ENCODE assay signal across 18 mouse cellular contexts in the genomic region with DNA sequence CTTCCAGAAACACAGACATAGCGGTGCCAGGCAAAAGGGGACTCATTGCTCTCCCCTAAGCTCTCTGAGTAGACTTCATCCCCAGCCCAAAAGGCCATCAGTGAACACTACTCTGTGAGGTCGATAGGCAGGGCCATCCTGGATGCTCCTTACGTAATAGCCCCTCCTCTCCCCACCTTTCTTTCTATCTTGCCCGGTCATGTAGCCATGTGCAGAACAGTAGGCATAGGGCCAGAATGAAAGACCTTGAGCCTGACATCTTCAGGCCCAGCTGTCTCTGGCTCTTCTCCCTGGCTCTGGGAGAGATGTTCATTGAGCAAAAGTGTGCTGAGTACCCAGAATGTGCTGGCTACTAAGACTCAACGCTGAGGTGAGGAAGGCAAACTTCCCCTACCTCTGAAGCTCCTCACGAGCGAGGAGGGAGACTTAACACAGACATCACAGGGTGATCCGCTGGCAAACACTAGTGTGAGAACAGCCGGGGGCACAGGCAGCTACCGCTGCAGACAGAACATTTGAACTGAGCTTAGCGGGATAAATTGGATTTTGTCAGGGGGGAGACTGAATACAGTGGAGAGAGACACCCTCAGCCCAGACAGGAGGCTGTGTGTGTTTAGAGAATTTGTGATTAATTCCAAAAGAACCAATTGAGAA. TPM values are rescaled to one million over a fixed set of nuclear protein-coding genes. Genes with fewer than 3 reads are reported as not detected.
DNase-seq lines count a peak whose midpoint lies in the region; TF ChIP-seq lines count a peak whose summit lies in the region.
"Had no signal": no experiment of that assay in that cellular context is flagged by ENCODE, and none has a peak within 500 bp of the region (broad histone marks: within the 10 kb centered on the region; RNA-seq: fewer than 3 reads in every experiment).

No protein-coding gene starts in this region.

- H3K36me3 ChIP-seq in kidney, adult 2 months (ENCODE audit: control insufficient read depth, insufficient read depth, low read length): no peaks in the 10 kb centered on the region
- no peaks in the 10 kb centered on the region for H3K36me3 ChIP-seq in thymus, adult 2 months (ENCODE audit: control insufficient read depth, insufficient read depth, low read length)
- H3K36me3 ChIP-seq: G1E; hindbrain, embryonic 12.5 days; liver, embryonic 12.5 days; lung, embryonic 15.5 days; stomach, embryonic 15.5 days had no signal

- H3K4me1 ChIP-seq in kidney, adult 2 months (ENCODE audit: control insufficient read depth, insufficient read depth, low read length): peaks cover 4% of the 10 kb centered on the region; the same call in 1 of the 2 replicates
- peaks cover 47% of the 10 kb centered on the region for H3K4me1 ChIP-seq in thymus, adult 2 months (replicated peaks; ENCODE audit: control insufficient read depth, insufficient read depth, low read length)
- H3K4me1 ChIP-seq: lung, embryonic 15.5 days; stomach, embryonic 15.5 days had no signal

- 67% methylated on average over 11 of the region's 11 CpGs for WGBS in kidney, adult 2 months
- WGBS in thymus, adult 2 months: 79% methylated on average over 11 of the region's 11 CpGs

- no peaks in the 10 kb centered on the region for H3K27me3 ChIP-seq in kidney, adult 2 months (replicated peaks; ENCODE audit: control insufficient read depth, insufficient read depth, low read length)
- H3K27me3 ChIP-seq in thymus, adult 2 months (ENCODE audit: control insufficient read depth, insufficient read depth, low read length): no peaks in the 10 kb centered on the region
- H3K27me3 ChIP-seq: hindbrain, embryonic 12.5 days; lung, embryonic 15.5 days; stomach, embryonic 15.5 days had no signal

- no peak overlapping the region for H3K4me3 ChIP-seq in kidney, adult 2 months (ENCODE audit: insufficient read depth, low read depth, low read length)
- no peak overlapping the region for H3K4me3 ChIP-seq in thymus, adult 2 months (ENCODE audit: control insufficient read depth, insufficient read depth, low read length)
- H3K4me3 ChIP-seq: hindbrain, embryonic 12.5 days; liver, embryonic 12.5 days; lung, embryonic 15.5 days; stomach, embryonic 15.5 days had no signal

- peak; percentile 31 for DNase-seq in kidney, adult 2 months
- DNase-seq in kidney, adult 18-20 months: no peak
- no peak for DNase-seq in thymus, adult 2 months
- no peak for DNase-seq in thymus, adult 18-20 months
- peak; percentile 23 for DNase-seq in cerebellum, adult 9-11 months
- peak; percentile 54 for DNase-seq in thymus, postnatal 4 days
- no peak for DNase-seq in retina, embryonic 14.5 days (ENCODE audit: low spot score)
- DNase-seq: gastrocnemius, postnatal 36 days; heart, postnatal 10 days; layer of hippocampus, postnatal 36 days had no signal

- no peak for TF ChIP-seq POLR2A in kidney, adult 2 months (IDR thresholded peaks at IDR 0.05; ENCODE audit: low read depth, low read length)
- no peak for TF ChIP-seq POLR2A in thymus, adult 2 months (IDR thresholded peaks at IDR 0.05; ENCODE audit: control insufficient read depth, extremely low read depth, insufficient read depth, low read length, poor library complexity)

- H3K27ac ChIP-seq in kidney, adult 2 months (ENCODE audit: insufficient read depth, low read depth, low read length): no peak overlapping the region
- H3K27ac ChIP-seq in thymus, adult 2 months (ENCODE audit: control insufficient read depth, insufficient read depth, low read length): peak overlapping the region; percentile 18; the same call in 1 of the 2 replicates
- H3K27ac ChIP-seq: hindbrain, embryonic 12.5 days; liver, embryonic 12.5 days; lung, embryonic 15.5 days; macrophage; stomach, embryonic 15.5 days had no signal

- no peak for TF ChIP-seq CTCF in kidney, adult 2 months (conservative IDR thresholded peaks at IDR 0.05; ENCODE audit: insufficient read depth, insufficient read length, low read depth, low read length)
- no peak for TF ChIP-seq CTCF in thymus, adult 2 months (IDR thresholded peaks at IDR 0.05; ENCODE audit: borderline replicate concordance, control insufficient read depth, extremely low read depth, insufficient read depth, low read length, poor library complexity)

RNA-seq across cellular contexts. Expression of gene Tmprss4, which starts 11.8 kb away (rescaled TPM):
- 1.2 and 1.5 TPM in 2 replicates for polyA plus RNA-seq in kidney, adult 2 months (2012; rRNA removed)
- polyA plus RNA-seq in thymus, adult 2 months (2012; rRNA removed): 7.4 and 16.1 TPM in 2 replicates
- polyA plus RNA-seq: forebrain, embryonic 14.5 days; G1E; liver, embryonic 12.5 days; neural tube, embryonic 11.5 days had no signal

RNA-seq across cellular contexts. Expression of gene BC049352, which starts 33.8 kb away (rescaled TPM):
- 2.7 and 2.9 TPM in 2 replicates for polyA plus RNA-seq in kidney, adult 2 months (2012; rRNA removed)
- polyA plus RNA-seq in thymus, adult 2 months (2012; rRNA removed): 1.7 and 4.5 TPM in 2 replicates
- polyA plus RNA-seq: forebrain, embryonic 14.5 days; G1E; hindbrain, embryonic 12.5 days; lung, embryonic 15.5 days; neural tube, embryonic 11.5 days had no signal

RNA-seq across cellular contexts. Expression of gene Il10ra, which starts 53.3 kb away (rescaled TPM):
- polyA plus RNA-seq in kidney, adult 2 months (2012; rRNA removed): 3.3 and 5.3 TPM in 2 replicates
- polyA plus RNA-seq in thymus, adult 2 months (2012; rRNA removed): 23.9 and 36.8 TPM in 2 replicates

Comparison
In these comparisons a context has a peak if more than half of its experiments do, and no peak if none do; other contexts are left out.
1. DNase-seq: peak in kidney, adult 2 months (single experiment), cerebellum, adult 9-11 months (single experiment) and thymus, postnatal 4 days (single experiment); none in kidney, adult 18-20 months (single experiment), thymus, adult 2 months (single experiment), thymus, adult 18-20 months (0 of 2) and retina, embryonic 14.5 days (single experiment).